Comparison of ENCODE assay signal across 8 mouse cellular contexts in the genomic region with DNA sequence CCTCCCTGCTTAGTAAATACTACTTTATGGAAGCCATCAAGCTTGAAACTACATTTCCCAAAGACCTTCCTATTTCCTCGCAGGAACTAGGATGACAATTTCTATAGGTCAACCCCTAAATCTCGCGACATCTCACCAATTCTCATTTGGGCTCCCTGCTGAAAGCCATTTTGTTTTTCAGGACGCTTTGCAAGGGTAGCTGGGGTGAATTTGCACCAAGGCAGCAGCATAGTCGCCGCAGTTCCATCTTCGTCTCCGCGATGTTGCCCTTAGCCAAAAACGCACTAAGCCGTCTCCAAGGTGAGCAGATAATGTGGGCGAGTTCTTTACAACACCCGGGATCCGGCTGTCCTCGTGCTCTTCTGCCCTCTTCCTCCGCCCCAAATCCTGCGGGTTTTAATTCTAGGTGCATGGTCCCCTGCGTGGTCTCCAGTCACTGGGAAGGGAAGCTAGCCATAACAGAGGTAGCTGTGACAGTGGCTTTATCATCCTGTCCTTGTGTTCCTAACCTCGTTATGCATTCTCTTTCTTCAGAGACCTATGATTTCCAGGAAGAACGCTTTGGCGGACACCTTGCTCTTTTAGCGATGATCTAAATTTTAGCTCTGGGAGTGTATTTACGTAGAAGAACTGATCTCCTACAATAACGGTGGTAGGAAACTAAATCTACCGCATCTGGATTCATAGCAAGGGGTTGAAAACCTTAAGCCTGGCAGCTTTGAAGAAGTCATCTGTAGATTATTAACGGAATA. TPM values are rescaled to one million over a fixed set of nuclear protein-coding genes. Genes with fewer than 3 reads are reported as not detected.
DNase-seq lines count a peak whose midpoint lies in the region; ATAC-seq and TF ChIP-seq lines count a peak whose summit lies in the region.

A gene (plus strand): TSS at position 130 of the 752 bp plus-strand sequence.

- H3K9me3 ChIP-seq in limb, embryonic 13.5 days: no peaks in the 10 kb centered on the region
- no peaks in the 10 kb centered on the region for H3K9me3 ChIP-seq in midbrain, embryonic 15.5 days

- 0 out of 2 replicates have a peak, but pooled peaks have one; percentile 31 for TF ChIP-seq POLR2A in brain, embryonic 14.5 days (IDR thresholded peaks at IDR 0.05; ENCODE audit: borderline replicate concordance, extremely low read depth, insufficient read depth, insufficient read length, poor library complexity, severe bottlenecking)
- no peak; the same call in 1 of the 2 replicates for TF ChIP-seq POLR2A in spleen, adult 2 months (IDR thresholded peaks at IDR 0.05; ENCODE audit: low read depth, low read length)

- H3K4me3 ChIP-seq in limb, embryonic 13.5 days: peak within 1 kb of the TSS; percentile 58
- peak within 1 kb of the TSS; percentile 57 for H3K4me3 ChIP-seq in midbrain, embryonic 15.5 days
- peak within 1 kb of the TSS; percentile 85 for H3K4me3 ChIP-seq in spleen, adult 2 months (ENCODE audit: extremely low read depth, insufficient read depth, insufficient read length)

- peaks cover 5% of the 10 kb centered on the region; the same call in 1 of the 2 replicates for H3K27me3 ChIP-seq in limb, embryonic 13.5 days
- H3K27me3 ChIP-seq in midbrain, embryonic 15.5 days (replicated peaks): no peaks in the 10 kb centered on the region
- H3K27me3 ChIP-seq in spleen, adult 2 months (ENCODE audit: control insufficient read depth, insufficient read depth, low read length): no peaks in the 10 kb centered on the region

- DNase-seq in CD4-positive helper T cell, adult 2 months (ENCODE audit: low read depth, low spot score): peak; percentile 86
- peak; percentile 96 for DNase-seq in brain, embryonic 14.5 days (ENCODE audit: low read depth)
- DNase-seq in heart, adult 9 months (ENCODE audit: low spot score in 2 of 2): peak; percentile 81 to 84
- peak; percentile 89 for DNase-seq in kidney, adult 9 months
- DNase-seq in spleen, adult 2 months (ENCODE audit: low read depth in 1 of 2, low spot score in 2 of 2): peak; percentile 69 to 72

- peak within 1 kb of the TSS; percentile 88 for H3K27ac ChIP-seq in limb, embryonic 13.5 days
- H3K27ac ChIP-seq in midbrain, embryonic 15.5 days: peak within 1 kb of the TSS; percentile 87
- H3K27ac ChIP-seq in spleen, adult 2 months (ENCODE audit: insufficient read depth, low read length): peak within 1 kb of the TSS; percentile 82

- WGBS in limb, embryonic 13.5 days: 15% methylated on average over 26 of the region's 26 CpGs
- 18% methylated on average over 26 of the region's 26 CpGs for WGBS in midbrain, embryonic 15.5 days
- WGBS in spleen, adult 2 months: 19% methylated on average over 26 of the region's 26 CpGs

- H3K9ac ChIP-seq in limb, embryonic 13.5 days: peak within 1 kb of the TSS; percentile 70
- H3K9ac ChIP-seq in midbrain, embryonic 15.5 days: peak within 1 kb of the TSS; percentile 59

- peak within 1 kb of the TSS; percentile 53 for H3K4me2 ChIP-seq in limb, embryonic 13.5 days (replicated peaks)
- peak within 1 kb of the TSS; percentile 46 for H3K4me2 ChIP-seq in midbrain, embryonic 15.5 days

- 0 out of 2 replicates have a peak, but pooled peaks cover 3% of the 10 kb centered on the region for H3K36me3 ChIP-seq in limb, embryonic 13.5 days
- H3K36me3 ChIP-seq in midbrain, embryonic 15.5 days (replicated peaks): no peaks in the 10 kb centered on the region
- H3K36me3 ChIP-seq in spleen, adult 2 months (ENCODE audit: control insufficient read depth, insufficient read depth, low read length): no peaks in the 10 kb centered on the region

- peak; percentile 76 for ATAC-seq in erythroblast, adult 5-6 weeks (replicated peaks; ENCODE audit: low FRiP score, poor library complexity, severe bottlenecking)
- ATAC-seq in limb, embryonic 13.5 days (ENCODE audit: low FRiP score, low read depth): peak; percentile 58
- ATAC-seq in midbrain, embryonic 15.5 days (replicated peaks): peak; percentile 65

- no peak for TF ChIP-seq CTCF in brain, embryonic 14.5 days (IDR thresholded peaks at IDR 0.05; ENCODE audit: borderline replicate concordance, extremely low read depth, insufficient read depth, insufficient read length)
- no peak for TF ChIP-seq CTCF in spleen, adult 2 months (IDR thresholded peaks at IDR 0.05; ENCODE audit: extremely low read depth, insufficient read depth, insufficient read length, insufficient replicate concordance)

- peaks cover 7% of the 10 kb centered on the region; the same call in 1 of the 2 replicates for H3K4me1 ChIP-seq in limb, embryonic 13.5 days
- peaks cover 4% of the 10 kb centered on the region for H3K4me1 ChIP-seq in midbrain, embryonic 15.5 days
- H3K4me1 ChIP-seq in spleen, adult 2 months (ENCODE audit: control insufficient read depth, insufficient read depth, insufficient read length): no peaks in the 10 kb centered on the region

RNA-seq across cellular contexts. Expression of the gene that starts here (rescaled TPM):
- 289 and 395 TPM in 2 replicates for polyA plus RNA-seq in brain, embryonic 14.5 days (2012; rRNA removed)
- 56.0 and 80.1 TPM in 2 replicates for total RNA-seq in erythroblast, adult 5-6 weeks (2015; ENCODE audit: low replicate concordance)
- 68.3 and 132 TPM in 2 replicates for total RNA-seq in erythroblast, adult 5-6 weeks (2017; ENCODE audit: low replicate concordance)
- polyA plus RNA-seq in limb, embryonic 13.5 days (2015; fragmentation: Nextera tagmentation; extraction: Ambion mirVana): 357 and 372 TPM in 2 replicates
- polyA plus RNA-seq in midbrain, embryonic 15.5 days (2015; fragmentation: Nextera tagmentation; extraction: Ambion mirVana): 354 and 372 TPM in 2 replicates
- 29.5 and 33.6 TPM in 2 replicates for polyA plus RNA-seq in spleen, adult 2 months (2012; rRNA removed)

Comparison
In these comparisons a context has a peak if more than half of its experiments do, and no peak if none do; other contexts are left out.
1. Peak in every context shown above with its lines: DNase-seq, ATAC-seq, H3K4me3 ChIP-seq and H3K27ac ChIP-seq.